Mouse (Mus musculus): ENCODE measurements around the gene Tlcd2. TPM values are rescaled to one million over a fixed set of nuclear protein-coding genes. Genes with fewer than 3 reads are reported as not detected.

Tlcd2 gene
- 11.5 and 18.6 TPM in 2 replicates for polyA plus RNA-seq (2012; rRNA removed)

GRCm38 (mm10) chr11:75460844-75461742, at the start of gene Tlcd2:
Gene Tlcd2, plus strand, starts transcription at chr11:75461715.

GRCm38 (mm10) chr11:75422013-75422792, 39.3 kb upstream of the Tlcd2 start, which contains the start of gene Serpinf1:
Gene Serpinf1, minus strand, starts transcription at chr11:75422701.

GRCm38 (mm10) chr11:75439363-75439762, 22.2 kb upstream of the Tlcd2 start, which contains the start of gene Serpinf2:
Gene Serpinf2, minus strand, starts transcription at chr11:75439591.

GRCm38 (mm10) chr11:75453991-75454930, 7.3 kb upstream of the Tlcd2 start, which contains the start of gene Wdr81:
Gene Wdr81, minus strand, starts transcription at chr11:75454717.

GRCm38 (mm10) chr11:75486601-75487285, 25.2 kb downstream of the Tlcd2 start, which contains the start of gene Prpf8:
Gene Prpf8, plus strand, starts transcription at chr11:75486816.

GRCm38 (mm10) chr11:75509741-75510626, 48.5 kb downstream of the Tlcd2 start, which contains the start of gene Rilp:
Gene Rilp, plus strand, starts transcription at chr11:75510094.

GRCm38 (mm10) chr11:75513336-75513735, 51.8 kb downstream of the Tlcd2 start, which contains the start of gene Scarf1:
Gene Scarf1, plus strand, starts transcription at chr11:75513540.

Other genes starting within 250 kb of the Tlcd2 start
- 29.0 and 30.1 TPM in 2 replicates for gene Rpa1, start 113.4 kb upstream of the Tlcd2 start, polyA plus RNA-seq (2012; rRNA removed)
- 1.9 TPM in 2 replicates for gene Smyd4, start 113.3 kb upstream of the Tlcd2 start, polyA plus RNA-seq (2012; rRNA removed)
- 258 and 287 TPM in 2 replicates for gene Serpinf1, start 39.0 kb upstream of the Tlcd2 start, polyA plus RNA-seq (2012; rRNA removed)
- 893 and 902 TPM in 2 replicates for gene Serpinf2, start 22.1 kb upstream of the Tlcd2 start, polyA plus RNA-seq (2012; rRNA removed)
- gene Wdr81, start 7.0 kb upstream of the Tlcd2 start, polyA plus RNA-seq (2012; rRNA removed): 10.1 and 11.8 TPM in 2 replicates
- 27.8 and 32.4 TPM in 2 replicates for gene Prpf8, start 25.1 kb downstream of the Tlcd2 start, polyA plus RNA-seq (2012; rRNA removed)
- gene Rilp, start 48.4 kb downstream of the Tlcd2 start, polyA plus RNA-seq (2012; rRNA removed): 8.7 and 9.7 TPM in 2 replicates
- 4.7 and 4.8 TPM in 2 replicates for gene Scarf1, start 51.8 kb downstream of the Tlcd2 start, polyA plus RNA-seq (2012; rRNA removed)
- 3.7 and 4.3 TPM in 2 replicates for gene Slc43a2, start 70.0 kb downstream of the Tlcd2 start, polyA plus RNA-seq (2012; rRNA removed)
- gene Pitpna, start 126.4 kb downstream of the Tlcd2 start, polyA plus RNA-seq (2012; rRNA removed): 31.1 and 31.4 TPM in 2 replicates
- 16.7 and 18.8 TPM in 2 replicates for gene Inpp5k, start 169.3 kb downstream of the Tlcd2 start, polyA plus RNA-seq (2012; rRNA removed)
- gene Myo1c, start 188.8 kb downstream of the Tlcd2 start, polyA plus RNA-seq (2012; rRNA removed): 31.0 and 38.8 TPM in 2 replicates
- 23.2 and 23.9 TPM in 2 replicates for gene Crk, start 217.5 kb downstream of the Tlcd2 start, polyA plus RNA-seq (2012; rRNA removed)

Measured in liver, embryonic 18 days (tissue).